Mouse (Mus musculus): ENCODE data around the gene Sema3d.

Gene Sema3d

DNA sequence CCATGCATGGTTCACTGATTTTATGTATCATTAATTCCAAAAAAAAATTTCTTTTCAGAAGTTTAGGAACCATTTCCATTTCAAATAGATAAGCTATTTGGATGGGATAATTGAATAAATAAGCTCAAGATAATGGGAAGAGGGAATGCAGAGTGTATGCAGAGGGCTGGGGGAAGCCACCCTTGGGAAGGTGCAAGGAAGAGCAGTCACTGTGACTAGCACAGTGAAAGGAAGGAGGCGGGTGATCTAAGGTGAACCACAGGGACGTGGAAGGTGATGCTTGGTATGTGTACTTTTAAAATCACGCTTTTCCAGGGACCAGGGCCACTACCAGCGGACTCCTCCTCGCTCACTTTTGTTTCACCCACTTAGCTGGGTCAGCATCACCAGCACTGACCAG is 115.9 kb downstream of the Sema3d start:
- no peak for DNase-seq (ENCODE audit: low read depth, low spot score)

DNA sequence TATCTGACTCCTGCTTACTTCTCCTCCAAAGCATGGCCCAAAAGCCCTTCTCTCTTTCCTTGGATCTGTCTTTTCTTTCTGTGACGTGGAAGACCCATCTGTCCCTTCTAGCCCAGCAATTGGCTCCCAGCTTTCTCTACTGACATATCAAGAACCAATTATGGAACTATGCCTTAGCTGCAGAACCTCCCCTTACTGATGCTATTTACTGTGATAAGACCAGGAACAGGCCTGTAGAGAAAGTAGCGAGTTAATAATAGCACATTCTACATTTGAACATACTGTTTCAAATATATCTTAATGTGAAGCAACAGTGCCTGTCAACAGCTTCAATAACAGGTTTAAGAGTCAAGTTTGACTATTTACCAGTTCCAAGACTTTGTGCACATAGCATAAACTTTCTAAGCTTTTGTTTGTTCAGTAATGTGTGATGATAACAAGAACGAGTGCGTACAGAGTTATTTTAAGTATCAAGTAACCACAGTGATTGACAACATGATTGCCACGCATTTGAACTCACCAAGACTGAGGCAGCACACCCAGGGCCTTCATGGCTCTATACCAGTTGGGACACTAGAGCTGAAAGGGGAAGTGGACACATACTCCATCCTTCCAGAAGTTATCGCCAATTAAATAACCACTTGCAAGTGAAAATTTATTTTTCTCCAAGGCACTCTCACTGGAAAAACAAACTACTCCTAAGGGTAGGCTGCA is 116.8 kb downstream of the Sema3d start:
- DNase-seq (ENCODE audit: low read depth, low spot score), result no peak

DNA sequence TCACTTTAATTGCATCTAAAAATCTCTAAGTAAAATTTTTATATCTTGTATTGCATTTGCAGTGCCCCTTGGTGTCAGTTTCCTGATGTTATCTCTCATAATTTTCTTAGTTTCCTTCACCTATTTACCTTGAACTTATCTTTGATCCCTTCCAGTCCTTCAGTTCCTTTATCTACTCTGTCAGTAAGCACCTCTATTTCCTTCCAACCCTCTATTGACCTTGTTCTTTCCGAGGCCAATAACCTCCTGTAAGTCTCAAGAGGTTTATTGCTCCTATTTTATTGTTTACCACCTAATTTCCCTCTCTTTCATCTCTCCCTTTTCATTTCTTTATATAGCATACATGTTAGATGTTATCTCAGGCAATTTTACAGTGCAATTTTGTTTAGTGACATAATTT is 129.3 kb downstream of the Sema3d start:
- DNase-seq (ENCODE audit: low read depth, low spot score), result no peak

DNA sequence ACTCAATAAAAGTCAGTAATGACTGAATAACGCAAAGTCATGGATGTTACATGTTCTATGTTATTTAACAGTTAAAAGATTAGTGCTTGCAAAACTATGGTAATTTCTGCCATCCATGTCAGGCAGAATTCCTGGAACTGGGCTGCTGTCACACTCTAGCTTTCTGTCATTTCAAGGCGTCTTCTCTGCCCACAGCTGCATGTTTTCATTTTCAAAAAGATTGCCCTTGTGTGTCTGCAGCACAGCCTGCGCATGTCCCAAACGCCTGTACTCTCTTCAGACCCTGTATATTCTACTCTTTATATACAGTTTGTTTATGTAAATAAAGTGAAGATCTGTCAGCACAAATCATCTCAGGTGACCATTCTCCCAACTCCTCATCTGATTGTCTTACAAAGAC is 132.1 kb downstream of the Sema3d start:
- DNase-seq (ENCODE audit: low read depth, low spot score), result no peak

DNA sequence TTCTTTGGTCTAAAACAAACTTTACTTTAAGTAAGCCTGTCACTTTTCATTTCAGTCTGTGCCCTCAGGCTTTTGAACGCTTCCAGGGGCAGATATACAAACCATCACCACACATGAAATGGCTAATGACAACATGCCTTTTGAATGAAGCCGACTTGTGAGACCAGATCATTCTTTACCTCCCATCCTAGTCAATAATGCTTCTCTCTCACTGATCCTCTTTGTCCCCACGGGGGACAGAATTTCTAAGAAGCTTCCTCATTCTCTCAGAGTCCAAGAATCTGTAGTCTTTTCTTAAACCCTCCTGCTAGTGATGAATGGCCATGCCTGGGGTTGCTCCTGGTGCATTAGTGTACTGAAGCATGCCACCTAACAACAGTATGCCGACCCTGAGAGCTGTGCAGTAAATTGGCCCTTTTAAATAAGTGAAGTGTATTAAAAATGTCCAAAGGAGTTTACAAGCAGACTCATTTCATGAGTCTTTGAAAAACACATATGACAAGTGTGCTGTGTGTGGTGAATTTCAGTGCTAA is 142.1 kb downstream of the Sema3d start:
- DNase-seq (ENCODE audit: low read depth, low spot score), result no peak

DNA sequence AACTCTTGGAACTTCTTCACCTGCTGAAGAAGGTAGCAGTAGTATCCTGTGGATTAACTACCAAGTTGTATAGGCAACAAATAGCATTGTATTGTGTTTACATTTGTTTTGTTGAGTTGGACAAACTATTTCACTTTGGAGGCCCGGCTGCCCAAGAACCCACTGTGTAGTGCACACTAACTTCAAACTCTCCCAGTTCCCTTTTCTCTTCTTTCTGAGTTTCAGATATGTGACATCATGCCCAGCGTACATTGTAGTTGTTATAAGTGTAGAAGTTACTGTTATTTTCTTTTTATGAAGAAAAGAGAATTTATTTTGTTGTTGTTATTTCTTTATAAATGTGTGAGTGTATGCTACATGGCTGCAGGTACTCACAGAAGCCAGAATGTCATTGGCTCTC is 145.4 kb downstream of the Sema3d start:
- no peak for DNase-seq (ENCODE audit: low read depth, low spot score)

DNA sequence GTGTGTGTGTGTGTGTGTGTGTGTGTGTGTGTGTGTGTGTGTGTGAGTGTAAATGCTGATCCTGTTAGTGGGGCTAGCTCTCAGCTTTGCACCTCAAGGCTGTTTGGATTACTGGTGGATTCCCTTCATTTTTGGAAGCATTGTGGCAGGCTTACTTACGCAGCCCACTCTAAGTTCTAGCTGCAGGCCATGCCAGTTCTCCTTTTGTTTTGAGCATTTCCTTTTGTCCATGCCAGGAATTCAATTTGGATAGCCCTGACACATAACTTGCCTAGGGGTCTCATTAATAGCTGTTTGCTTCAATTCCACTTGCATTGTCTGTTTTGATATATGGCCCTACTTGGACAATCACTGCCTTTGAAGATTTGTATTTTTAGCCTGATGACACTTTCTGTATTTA is 146.6 kb downstream of the Sema3d start:
- DNase-seq (ENCODE audit: low read depth, low spot score), result no peak

DNA sequence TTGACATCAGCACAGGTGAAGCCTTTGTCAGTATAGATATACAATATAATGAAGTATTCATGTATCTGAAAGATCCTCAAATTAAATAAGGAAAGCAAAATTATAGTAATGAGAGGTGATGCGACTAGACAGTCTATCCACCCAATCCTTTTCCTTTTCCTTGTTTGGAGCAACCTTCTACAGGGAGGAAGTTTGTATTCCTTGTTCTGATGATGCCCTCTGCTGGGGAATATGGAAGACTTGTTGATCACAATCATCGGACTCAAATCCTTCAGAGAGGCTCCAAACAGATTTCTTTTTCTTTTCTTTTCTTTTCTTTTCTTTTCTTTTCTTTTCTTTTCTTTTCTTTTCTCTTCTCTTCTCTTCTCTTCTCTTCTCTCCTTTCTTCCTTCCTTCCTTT is 158.1 kb downstream of the Sema3d start:
- no peak for DNase-seq (ENCODE audit: low read depth, low spot score)

DNA sequence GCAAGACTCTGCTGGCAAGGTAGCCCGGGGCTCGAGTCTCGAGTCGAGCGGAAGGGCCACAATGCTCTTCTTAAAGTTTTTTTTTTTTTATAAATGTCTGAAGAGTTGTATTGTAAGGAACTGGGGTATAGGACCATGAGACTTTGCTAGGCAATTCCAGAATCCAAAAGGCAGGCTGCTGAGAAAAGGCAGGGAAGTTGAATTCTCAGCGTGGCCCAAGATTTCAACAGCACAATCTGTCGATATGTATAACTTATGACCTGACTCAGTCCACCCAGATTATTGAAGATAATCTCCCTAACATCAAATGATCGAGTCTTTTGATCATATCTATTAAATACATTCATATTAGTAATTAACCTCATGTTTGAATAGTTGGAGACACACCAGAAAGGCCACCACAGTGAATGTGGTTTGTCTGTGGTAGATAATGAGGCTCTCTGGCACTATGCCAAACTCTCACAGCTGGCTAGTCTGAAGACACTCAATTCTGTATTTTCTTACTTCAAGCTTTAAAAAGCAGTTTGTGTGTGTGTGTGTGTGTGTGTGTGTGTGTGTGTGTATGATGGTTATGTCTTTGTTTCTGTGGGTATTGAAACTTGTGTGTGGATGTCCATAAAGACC is 166.0 kb downstream of the Sema3d start:
- no peak for DNase-seq (ENCODE audit: low read depth, low spot score)

DNA sequence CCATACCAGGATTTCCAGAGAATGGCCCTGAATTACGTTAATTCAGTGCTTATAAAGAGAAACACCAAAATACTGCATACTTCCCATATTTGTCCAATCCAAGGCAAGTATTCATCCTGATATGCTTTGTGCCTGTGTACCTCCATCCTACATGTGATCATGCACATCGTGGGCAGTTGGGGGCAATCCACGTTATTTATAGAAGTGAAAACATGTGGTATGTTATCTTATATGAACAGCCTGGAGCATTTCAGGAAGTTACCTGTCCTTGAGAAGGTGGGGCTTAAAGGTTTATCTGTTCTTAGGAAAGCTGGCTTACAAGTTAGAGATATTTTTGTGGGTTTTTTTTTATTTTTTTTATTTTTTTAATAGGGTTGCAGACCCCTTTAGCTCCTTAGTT is 172.2 kb downstream of the Sema3d start:
- no peak for DNase-seq (ENCODE audit: low read depth, low spot score)

DNA sequence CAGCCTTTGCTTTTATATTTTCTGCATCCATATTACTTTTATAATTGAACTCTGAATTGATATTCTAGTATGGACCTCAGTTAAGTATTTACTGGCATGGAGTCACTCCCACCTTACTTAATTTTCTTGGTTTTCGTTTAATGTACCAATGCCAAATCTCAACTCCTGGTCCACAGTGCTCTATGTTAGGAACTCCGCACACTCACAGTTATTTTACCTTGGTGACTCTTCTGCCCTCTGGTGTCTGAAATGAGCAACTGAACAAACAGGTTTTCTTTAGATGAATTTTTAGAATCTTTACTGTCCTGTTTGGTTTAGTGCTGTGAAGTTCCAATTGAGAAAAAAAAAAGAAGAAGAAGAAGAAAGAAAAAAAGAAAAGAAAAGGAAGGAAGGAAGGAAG is 174.7 kb downstream of the Sema3d start:
- no peak for DNase-seq (ENCODE audit: low read depth, low spot score)

DNA sequence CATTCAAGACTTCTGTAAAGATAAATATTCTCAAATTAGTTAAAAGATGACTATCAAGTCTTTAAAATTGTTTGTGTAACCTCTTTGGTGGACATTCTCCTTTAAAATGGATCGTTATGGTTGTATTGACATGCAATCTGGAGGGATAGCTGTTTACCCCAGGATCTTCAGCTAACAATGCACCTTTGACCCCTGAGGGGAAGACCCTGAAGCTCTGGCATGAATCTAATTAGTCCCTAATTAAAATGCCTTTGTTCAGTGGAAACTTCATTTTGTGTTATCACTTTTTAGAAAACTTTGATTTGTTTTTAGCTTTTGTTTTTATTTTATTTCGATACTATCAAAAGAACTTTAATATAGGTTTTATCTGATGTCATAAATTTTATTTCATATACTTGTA is 178.6 kb downstream of the Sema3d start:
- DNase-seq (ENCODE audit: low read depth, low spot score), result no peak

DNA sequence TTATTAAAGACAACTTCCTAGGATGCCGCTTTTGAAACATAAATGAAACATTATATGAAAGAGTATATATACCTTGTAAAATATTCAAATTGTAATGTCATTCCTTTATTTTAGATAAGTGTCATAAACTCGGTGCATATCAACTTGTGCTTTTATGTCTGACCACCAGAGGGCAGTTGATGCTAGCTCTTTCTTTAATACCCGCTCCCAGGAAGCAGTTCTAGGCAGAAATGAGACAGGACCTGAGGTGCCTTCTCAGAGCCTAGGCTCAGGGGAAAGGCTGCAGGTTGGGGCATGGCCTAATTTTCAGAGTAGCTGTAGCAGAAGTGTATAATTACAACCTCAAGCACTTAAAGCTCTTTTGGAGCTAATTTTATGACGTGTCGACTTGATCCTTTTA is 179.0 kb downstream of the Sema3d start:
- peak; percentile 37 for DNase-seq (ENCODE audit: low read depth, low spot score)

DNA sequence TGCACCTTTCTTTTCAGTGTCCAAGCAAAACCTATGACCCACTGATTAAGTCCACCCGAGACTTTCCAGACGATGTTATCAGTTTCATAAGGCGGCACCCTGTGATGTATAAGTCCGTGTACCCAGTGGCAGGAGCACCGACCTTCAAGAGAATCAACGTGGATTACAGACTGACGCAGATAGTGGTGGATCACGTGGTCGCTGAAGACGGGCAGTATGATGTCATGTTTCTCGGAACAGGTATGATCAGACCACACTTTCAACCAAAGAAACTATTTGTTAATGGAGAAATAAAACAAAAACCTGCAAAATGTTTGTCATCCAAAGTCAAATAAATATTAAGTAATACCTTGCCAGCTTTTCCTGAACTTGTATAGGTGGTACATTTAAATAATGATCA is 179.9 kb downstream of the Sema3d start:
- DNase-seq (ENCODE audit: low read depth, low spot score), result no peak

DNA sequence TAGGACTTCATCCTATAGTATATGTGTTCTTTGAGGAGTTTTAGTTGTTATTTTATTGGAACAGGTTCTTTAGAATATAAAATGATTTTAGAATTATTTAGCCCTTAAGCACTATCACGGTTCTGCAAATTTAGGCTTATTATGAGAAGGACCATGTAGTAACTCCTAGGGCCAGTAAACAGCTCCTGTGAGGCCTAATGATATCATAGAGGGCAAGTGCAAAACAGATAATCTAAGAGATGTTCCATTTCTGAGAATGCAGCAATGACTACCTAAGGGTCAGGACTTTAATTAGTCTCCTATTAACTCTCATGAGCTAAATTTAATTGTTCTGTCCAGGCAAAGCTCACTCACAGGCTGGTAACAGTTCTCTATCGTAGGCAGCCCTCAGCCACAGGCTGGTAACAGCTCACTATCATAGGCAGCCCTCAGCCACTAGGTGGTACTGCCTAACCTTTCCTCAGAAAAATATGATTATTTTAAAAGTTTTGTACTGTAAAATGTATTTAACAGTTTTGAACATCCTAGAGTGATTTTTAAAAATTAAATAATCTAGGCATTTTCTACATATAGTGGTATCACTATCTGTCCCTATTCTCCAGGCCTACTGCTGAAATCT is 181.5 kb downstream of the Sema3d start:
- no peak for DNase-seq (ENCODE audit: low read depth, low spot score)

DNA sequence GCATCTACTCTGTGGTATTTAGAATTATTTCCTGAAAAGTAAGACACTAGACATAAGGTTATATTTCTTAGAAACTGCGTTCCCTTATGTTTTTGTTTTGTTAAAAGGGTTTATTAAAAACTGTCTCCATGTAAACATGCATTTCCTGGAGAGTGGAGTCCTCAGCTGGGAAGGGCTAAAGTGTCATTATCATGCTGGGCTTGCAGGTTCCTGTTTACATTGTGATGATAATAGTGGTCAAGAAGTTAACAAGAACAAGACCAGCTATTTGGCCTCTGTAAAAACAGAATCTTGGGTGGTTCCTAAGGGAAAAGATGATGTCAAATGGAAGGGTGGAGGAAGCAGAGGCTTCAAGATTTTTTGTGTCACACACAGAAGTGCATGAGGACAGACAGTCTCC is 183.4 kb downstream of the Sema3d start:
- no peak for DNase-seq (ENCODE audit: low read depth, low spot score)

DNA sequence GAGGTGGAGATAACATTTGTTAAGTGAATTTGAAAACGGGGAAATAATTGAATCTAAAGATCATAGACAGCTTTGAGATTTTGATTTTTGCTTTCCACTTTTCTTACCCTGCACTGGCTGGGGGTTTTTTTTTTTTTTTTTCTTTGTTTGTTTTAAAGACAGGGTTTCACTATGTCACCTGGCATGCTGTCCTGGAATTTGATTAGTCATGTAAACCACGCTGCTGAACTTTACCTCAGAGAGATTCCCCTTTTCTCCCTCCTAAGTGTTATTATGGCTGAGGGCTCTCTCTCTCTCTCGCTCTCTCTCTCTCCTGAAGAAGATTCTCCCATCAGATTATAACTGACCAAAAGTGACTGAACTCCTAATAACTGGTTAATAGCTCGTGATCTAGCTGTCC is 191.4 kb downstream of the Sema3d start:
- DNase-seq (ENCODE audit: low read depth, low spot score), result no peak

DNA sequence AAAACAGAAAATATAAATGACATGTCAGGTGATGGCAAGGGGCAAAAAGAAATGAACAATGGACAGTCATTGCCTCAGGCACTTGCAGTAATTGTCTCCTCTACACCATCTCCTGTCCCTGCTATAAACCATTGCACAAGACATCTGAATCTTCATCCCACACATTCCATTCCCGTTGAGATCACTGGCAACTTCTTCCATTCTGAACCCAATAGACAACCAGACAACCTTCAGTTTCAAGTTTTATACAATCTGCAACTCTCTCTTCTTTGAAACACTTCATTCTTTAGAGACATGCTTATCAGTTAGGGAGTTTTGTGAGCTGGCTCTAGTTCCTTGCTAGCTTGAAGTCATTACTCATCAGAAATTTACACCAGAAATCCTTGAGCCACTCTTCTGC is 192.1 kb downstream of the Sema3d start:
- DNase-seq (ENCODE audit: low read depth, low spot score), result no peak

DNA sequence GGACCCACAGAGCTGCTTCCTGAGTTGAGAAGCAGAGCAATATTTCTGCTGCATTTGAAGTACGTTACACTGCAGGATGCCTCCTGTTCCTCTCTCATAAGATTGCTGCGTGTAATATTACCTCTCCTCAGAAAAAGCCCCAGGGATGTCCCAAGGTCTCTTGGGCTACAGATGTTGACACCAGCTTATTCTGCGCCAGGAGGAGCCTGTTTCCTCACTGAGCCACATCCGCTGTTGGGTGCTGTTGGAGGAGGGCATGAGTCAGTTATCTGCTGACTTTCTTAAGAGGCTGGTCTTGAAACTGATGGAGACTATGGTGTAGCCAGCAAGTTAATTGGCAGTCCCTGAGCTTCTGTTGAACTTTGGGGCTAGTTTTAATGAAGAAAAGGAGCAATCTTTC is 196.6 kb downstream of the Sema3d start:
- no peak for DNase-seq (ENCODE audit: low read depth, low spot score)

DNA sequence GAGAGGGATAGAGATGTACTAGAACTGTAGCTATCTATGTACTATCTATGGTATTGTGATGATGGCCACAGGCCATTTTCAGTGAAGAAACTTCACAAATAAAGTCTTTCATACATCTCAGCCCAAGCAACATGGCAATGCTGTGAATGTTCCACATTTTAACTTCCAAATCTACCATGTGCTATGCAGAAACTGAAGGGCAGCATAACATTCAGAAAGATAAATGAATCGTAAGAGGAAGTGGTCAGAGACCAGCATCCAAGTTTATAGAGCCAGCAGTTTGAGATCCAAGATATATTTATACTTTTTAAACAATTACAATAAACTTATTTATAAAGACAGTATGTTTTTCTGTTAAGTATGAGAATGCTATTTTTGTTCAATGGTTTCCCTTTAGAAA is 199.4 kb downstream of the Sema3d start:
- no peak for DNase-seq (ENCODE audit: low read depth, low spot score)

DNA sequence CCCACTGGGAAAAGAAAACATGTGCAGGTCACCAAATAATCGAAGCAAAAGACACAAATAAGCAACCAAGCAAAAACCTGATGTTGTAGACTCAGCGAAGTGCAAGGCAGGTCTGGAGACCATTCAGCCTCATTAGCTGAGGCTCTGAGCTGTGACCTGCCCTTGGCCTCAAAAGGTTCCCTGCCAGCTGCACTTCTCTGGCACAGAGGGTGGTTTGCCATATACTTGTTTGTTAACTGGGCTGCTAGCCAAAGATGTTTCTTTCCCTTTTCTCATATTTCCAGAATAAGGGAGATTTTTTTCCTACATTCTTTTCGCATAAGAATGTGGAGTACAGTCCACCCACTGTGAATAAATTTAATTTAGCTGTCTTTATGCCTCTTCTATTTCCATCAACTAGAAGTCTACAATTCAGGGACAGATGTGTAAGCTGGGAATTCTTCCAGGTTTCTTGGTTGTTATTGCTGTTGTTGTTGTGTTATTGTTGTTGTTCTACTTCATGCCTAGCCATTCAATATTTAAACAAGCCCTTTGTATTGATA is 200.2 kb downstream of the Sema3d start:
- no peak for DNase-seq (ENCODE audit: low read depth, low spot score)

DNA sequence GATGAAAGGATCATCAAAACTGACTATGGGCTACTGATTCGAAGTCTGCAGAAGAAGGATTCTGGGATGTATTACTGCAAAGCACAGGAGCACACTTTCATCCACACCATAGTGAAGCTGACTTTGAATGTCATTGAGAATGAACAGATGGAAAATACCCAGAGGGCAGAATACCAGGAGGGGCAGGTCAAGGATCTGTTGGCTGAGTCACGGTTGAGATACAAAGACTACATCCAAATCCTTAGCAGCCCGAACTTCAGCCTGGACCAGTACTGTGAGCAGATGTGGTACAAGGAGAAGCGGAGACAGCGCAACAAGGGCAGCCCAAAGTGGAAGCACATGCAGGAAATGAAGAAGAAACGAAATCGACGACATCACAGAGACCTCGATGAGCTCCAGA is 201.7 kb downstream of the Sema3d start:
- no peak for DNase-seq (ENCODE audit: low read depth, low spot score)
